Mouse (Mus musculus) leukemia stem cell, adult 10-12 weeks (primary cell): ENCODE measurements around the gene Dusp15. TPM values are rescaled to one million over a fixed set of nuclear protein-coding genes. Genes with fewer than 3 reads are reported as not detected.

Source experiments
- polyA plus RNA-seq: library from polyadenylated mRNA; stranded (reverse); fragments of >175 nt; gene quantifications from 2 replicates; pipeline ENCODE4 v1.2.3, GENCODE M21; 2012; ENCODE audit warnings: low replicate concordance

The Dusp15 gene
- not detected in 2 replicates for polyA plus RNA-seq

DNA sequence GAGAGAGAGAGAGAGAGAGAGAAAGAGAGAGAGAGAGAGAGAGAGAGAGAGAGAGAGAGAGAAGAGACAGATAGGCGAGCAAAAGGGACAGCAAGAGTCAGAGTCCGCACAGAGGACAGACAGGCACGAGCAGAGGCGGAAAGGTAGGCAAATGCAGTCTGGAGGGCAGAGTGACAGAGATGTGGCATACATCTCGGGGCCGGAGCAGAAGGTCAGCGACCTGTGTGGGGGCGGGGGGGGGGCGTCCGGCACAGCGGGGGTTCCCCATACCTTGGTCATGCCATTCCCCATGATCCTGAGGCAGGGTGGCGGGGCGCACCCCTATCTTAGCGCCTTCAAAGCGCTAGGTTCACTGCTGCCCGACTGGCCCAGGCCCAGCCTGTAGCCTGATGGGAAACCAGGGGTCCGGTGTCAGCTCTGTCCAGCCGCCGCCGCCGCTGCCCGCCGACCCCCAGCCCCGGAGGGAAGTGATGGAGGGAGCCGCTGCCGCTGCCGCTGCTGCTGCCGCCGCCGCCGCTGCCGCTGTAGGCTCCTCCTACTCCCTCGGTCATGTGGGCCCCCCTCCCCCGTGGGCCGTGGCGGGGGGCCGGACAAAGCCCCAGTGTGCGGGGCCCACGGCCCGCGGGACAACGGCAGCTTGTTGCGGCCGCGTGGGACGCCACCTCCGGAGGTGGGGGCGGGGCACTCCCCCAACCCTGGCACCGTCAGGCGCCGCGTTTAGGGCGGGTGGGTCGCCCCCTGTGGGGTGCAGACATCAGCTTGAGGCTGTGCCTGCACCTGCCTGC lies at the start of gene Dusp15:
Gene Dusp15, minus strand, starts transcription at position 634 of the 785 bp plus-strand sequence.

DNA sequence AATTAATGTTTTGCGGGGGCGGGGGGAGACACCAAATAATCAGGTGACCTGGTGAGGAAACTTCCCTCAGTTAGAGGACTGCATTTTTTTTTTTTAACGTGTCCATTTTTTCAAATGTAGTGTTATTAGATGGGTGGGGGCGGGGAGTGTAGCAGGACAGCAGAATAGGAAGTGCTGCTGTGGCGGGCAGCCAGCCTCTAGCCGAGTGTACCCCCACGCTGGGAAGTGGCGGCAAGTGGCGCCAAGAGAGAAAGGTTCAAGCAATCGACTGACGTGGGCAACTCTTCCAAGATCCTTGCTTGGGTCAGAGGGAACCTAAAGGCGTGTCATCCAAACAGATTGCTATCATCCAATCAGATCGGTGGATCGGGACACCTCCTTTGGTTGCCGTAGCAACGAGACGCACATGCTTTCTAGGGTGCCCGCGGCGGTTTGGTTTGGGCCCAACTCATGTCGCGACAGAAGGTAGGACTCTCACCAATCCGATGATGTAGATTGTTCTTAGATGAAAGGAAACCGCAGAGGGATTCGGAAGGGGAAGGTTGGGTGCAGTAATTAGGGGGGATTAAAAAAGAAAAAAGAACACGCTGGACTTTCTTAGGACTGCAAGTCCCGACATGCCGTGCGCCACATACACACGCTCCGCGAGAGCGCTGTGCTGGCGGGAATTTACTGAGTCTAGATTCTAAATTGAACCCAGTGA lies 10.7 kb upstream of the Dusp15 start, which contains the start of gene Ttll9:
Gene Ttll9, plus strand, starts transcription at position 395 of the 703 bp plus-strand sequence.

DNA sequence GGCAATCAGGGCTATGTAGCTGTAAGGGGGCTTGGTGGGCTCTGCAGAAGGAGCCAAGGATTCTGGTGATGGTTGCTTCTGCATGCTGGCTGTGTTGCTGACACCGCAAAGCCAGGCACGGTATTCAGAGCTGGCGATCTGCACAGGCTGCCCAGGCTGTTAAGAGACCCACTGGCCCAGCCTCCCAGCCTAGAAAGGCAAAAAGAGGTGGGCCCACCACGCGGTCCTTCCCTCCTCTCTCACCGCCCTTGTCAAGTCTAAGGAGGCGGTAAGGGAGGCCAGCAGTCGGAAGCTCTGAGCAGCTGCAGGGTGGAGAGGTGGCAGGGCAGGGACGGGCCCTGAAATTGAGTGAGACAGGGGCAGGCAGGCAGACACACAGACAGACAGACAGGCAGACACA lies 18.4 kb downstream of the Dusp15 start, which contains the start of gene Foxs1:
Gene Foxs1, minus strand, starts transcription at position 161 of the 400 bp plus-strand sequence.

DNA sequence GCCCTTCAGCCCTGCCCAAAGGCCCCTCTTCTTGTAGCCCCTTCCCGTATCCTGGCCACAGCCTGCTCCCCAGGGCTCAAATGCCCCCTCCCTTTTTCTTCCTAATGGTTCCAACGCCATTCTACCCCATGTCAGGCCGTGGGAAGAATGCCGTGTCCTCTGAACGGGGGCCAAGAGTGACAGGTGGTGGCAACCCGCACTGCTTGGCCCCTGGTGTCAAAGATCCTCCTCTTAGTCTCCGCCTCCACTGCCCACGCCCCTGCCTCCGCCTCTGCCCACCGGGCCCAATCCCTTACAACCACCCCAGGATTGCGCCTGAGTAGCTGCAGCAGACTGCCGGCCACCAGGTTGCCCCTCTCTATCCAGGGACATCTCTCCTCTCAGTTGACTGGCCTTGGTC lies 40.5 kb downstream of the Dusp15 start, which contains the start of gene Mylk2:
Gene Mylk2, plus strand, starts transcription at position 322 of the 400 bp plus-strand sequence.

Other genes with a start within 250 kb of the Dusp15 start
- 2.9 and 6.2 TPM in 2 replicates for gene Id1, start 215.4 kb downstream of the Dusp15 start, polyA plus RNA-seq
- gene Cox4i2, start 197.5 kb downstream of the Dusp15 start, polyA plus RNA-seq, result 0.35 TPM in 1 of 2 replicates, not detected in the other
- 97.0 and 169 TPM in 2 replicates for gene Bcl2l1, start 120.0 kb downstream of the Dusp15 start, polyA plus RNA-seq
- gene Tpx2, start 103.7 kb downstream of the Dusp15 start, polyA plus RNA-seq, result 9.2 and 11.6 TPM in 2 replicates
- not detected in 2 replicates for gene Mylk2, start 40.3 kb downstream of the Dusp15 start, polyA plus RNA-seq
- 0.32 and 1.1 TPM in 2 replicates for gene Foxs1, start 18.5 kb downstream of the Dusp15 start, polyA plus RNA-seq
- 0.18 TPM in 1 of 2 replicates, not detected in the other for gene Ttll9, start 10.8 kb upstream of the Dusp15 start, polyA plus RNA-seq
- gene Pdrg1, start 63.7 kb upstream of the Dusp15 start, polyA plus RNA-seq, result 11.0 and 20.0 TPM in 2 replicates
- not detected in 2 replicates for gene Xkr7, start 80.2 kb upstream of the Dusp15 start, polyA plus RNA-seq
- gene Ccm2l, start 114.3 kb upstream of the Dusp15 start, polyA plus RNA-seq, result 0.18 and 1.3 TPM in 2 replicates
- gene Hck, start 156.8 kb upstream of the Dusp15 start, polyA plus RNA-seq, result 7.5 and 16.0 TPM in 2 replicates
- gene Tm9sf4, start 209.6 kb upstream of the Dusp15 start, polyA plus RNA-seq, result 6.1 and 52.3 TPM in 2 replicates